ENCODE assay signal across 10 mouse cellular contexts in the genomic region with DNA sequence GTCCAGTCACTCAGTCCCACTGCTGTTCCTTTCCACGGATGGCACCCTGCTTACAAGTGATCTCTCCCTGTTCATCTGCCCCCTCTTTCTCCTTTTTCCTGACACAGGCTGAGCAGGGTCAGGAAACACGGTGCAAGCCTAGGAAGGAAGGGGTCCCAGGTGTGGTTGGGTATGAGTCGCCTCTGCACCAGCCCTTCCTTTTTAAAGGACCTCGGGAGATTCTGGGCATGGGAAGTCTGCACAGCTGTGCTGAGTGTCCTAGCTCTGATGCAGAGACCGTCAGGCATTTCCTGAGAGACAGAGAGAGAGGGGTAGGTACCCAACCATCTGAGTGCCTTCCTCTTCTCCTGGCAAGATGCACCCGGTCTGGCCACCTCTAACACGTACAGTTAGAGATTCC. TPM values are rescaled to one million over a fixed set of nuclear protein-coding genes. Genes with fewer than 3 reads are reported as not detected.
DNase-seq lines count a peak whose midpoint lies in the region; ATAC-seq and TF ChIP-seq lines count a peak whose summit lies in the region.
"Had no signal": no experiment of that assay in that cellular context is flagged by ENCODE, and none has a peak within 500 bp of the region (broad histone marks: within the 10 kb centered on the region; RNA-seq: fewer than 3 reads in every experiment).

No protein-coding gene starts in this region.

- TF ChIP-seq CTCF in thymus, adult 2 months (IDR thresholded peaks at IDR 0.05; ENCODE audit: borderline replicate concordance, control insufficient read depth, extremely low read depth, insufficient read depth, low read length, poor library complexity): no peak

- DNase-seq in frontal cortex, postnatal 10 days (ENCODE audit: low spot score in 2 of 2): no peak
- DNase-seq in kidney, adult 11 months: no peak
- no peak for DNase-seq in thymus, adult 2 months
- no peak for DNase-seq in thymus, postnatal 36 days
- DNase-seq in right cerebral cortex, postnatal 10 days (ENCODE audit: low spot score in 2 of 2): no peak
- no peak for DNase-seq in left cerebral cortex, adult 8-10 months (ENCODE audit: low spot score in 2 of 2)

- H3K9ac ChIP-seq in kidney, embryonic 14.5 days (ENCODE audit: low read depth, low read length): 0 out of 2 replicates have a peak overlapping the region, but pooled peaks have one; percentile 7
- H3K9ac ChIP-seq: midbrain, embryonic 13.5 days had no signal

- no peak overlapping the region for H3K4me2 ChIP-seq in kidney, embryonic 14.5 days (replicated peaks; ENCODE audit: low read depth, low read length)
- H3K4me2 ChIP-seq: midbrain, embryonic 13.5 days had no signal

- no peaks in the 10 kb centered on the region for H3K9me3 ChIP-seq in kidney, embryonic 14.5 days (ENCODE audit: control insufficient read depth, low read length)
- H3K9me3 ChIP-seq: midbrain, embryonic 13.5 days had no signal

- no peak overlapping the region for H3K4me3 ChIP-seq in kidney, embryonic 14.5 days (ENCODE audit: low read length)
- H3K4me3 ChIP-seq in thymus, adult 2 months (ENCODE audit: control insufficient read depth, insufficient read depth, low read length): no peak overlapping the region
- H3K4me3 ChIP-seq: midbrain, embryonic 13.5 days had no signal

- H3K4me1 ChIP-seq in kidney, embryonic 14.5 days (ENCODE audit: control insufficient read depth, insufficient read depth, low read length): peaks cover 31% of the 10 kb centered on the region
- H3K4me1 ChIP-seq in thymus, adult 2 months (replicated peaks; ENCODE audit: control insufficient read depth, insufficient read depth, low read length): peaks cover 45% of the 10 kb centered on the region
- H3K4me1 ChIP-seq: midbrain, embryonic 13.5 days had no signal

- ATAC-seq in frontal cortex, adult (ENCODE audit: low TSS enrichment): peak; percentile 42; the same call in 1 of the 2 replicates
- no peak for ATAC-seq in kidney, embryonic 14.5 days (ENCODE audit: low FRiP score, low TSS enrichment)
- ATAC-seq: forebrain, embryonic 14.5 days; midbrain, embryonic 13.5 days had no signal

- TF ChIP-seq POLR2A in thymus, adult 2 months (IDR thresholded peaks at IDR 0.05; ENCODE audit: control insufficient read depth, extremely low read depth, insufficient read depth, low read length, poor library complexity): no peak

- no peaks in the 10 kb centered on the region for H3K36me3 ChIP-seq in kidney, embryonic 14.5 days (ENCODE audit: control insufficient read depth, insufficient read depth, low read length)
- H3K36me3 ChIP-seq in thymus, adult 2 months (ENCODE audit: control insufficient read depth, insufficient read depth, low read length): no peaks in the 10 kb centered on the region
- H3K36me3 ChIP-seq: midbrain, embryonic 13.5 days had no signal

- 41% methylated on average over 7 of the region's 7 CpGs for WGBS in kidney, embryonic 14.5 days
- 6% methylated on average over 7 of the region's 7 CpGs for WGBS in thymus, adult 2 months

- H3K27me3 ChIP-seq in kidney, embryonic 14.5 days (ENCODE audit: control insufficient read depth, insufficient read depth, low read length): no peaks in the 10 kb centered on the region
- no peaks in the 10 kb centered on the region for H3K27me3 ChIP-seq in thymus, adult 2 months (ENCODE audit: control insufficient read depth, insufficient read depth, low read length)
- H3K27me3 ChIP-seq: midbrain, embryonic 13.5 days had no signal

- H3K27ac ChIP-seq in kidney, embryonic 14.5 days (ENCODE audit: low read depth, low read length): peak overlapping the region; percentile 59; the same call in 1 of the 2 replicates
- H3K27ac ChIP-seq in thymus, adult 2 months (ENCODE audit: control insufficient read depth, insufficient read depth, low read length): peak overlapping the region; percentile 8; the same call in 1 of the 2 replicates
- H3K27ac ChIP-seq: midbrain, embryonic 13.5 days had no signal

RNA-seq across cellular contexts. Expression of a gene that starts 12.7 kb away (rescaled TPM):
- 43.4 and 49.1 TPM in 2 replicates for polyA plus RNA-seq in kidney, embryonic 14.5 days (2014; fragmentation: Nextera tagmentation; extraction: Ambion mirVana)
- 47.2 and 62.7 TPM in 2 replicates for polyA plus RNA-seq in thymus, adult 2 months (2012; rRNA removed)
- total RNA-seq in left cerebral cortex, adult 8-10 months (2022): 10 to 100 TPM in 2 of 4 experiments, 1 to 10 TPM in 2; 7.4 to 12.3 (median 9.6) TPM
